Mouse (Mus musculus) G1E (cell line): ENCODE data around the gene Kif1b.

Experiments used
- CTCF ChIP-seq: IDR thresholded peaks from 2 replicates; pipeline ENCODE4 v1.5.1; 2012; ENCODE audit warnings: low read depth, low read length, inconsistent platforms, mixed read lengths
- GATA1 ChIP-seq: IDR thresholded peaks from 2 replicates; pipeline ENCODE4 v1.6.1; 2012; ENCODE audit warnings: borderline replicate concordance, low read length, inconsistent platforms, mixed read lengths
- GATA2 ChIP-seq: IDR thresholded peaks from 2 replicates; pipeline ENCODE4 v1.6.1; 2012; ENCODE audit warnings: low read depth, low read length, inconsistent platforms, borderline replicate concordance
- TAL1 ChIP-seq: conservative IDR thresholded peaks from 2 replicates; pipeline ENCODE4 v1.6.1; 2012; ENCODE audit warnings: low read depth, low read length, inconsistent platforms, mixed read lengths

DNA sequence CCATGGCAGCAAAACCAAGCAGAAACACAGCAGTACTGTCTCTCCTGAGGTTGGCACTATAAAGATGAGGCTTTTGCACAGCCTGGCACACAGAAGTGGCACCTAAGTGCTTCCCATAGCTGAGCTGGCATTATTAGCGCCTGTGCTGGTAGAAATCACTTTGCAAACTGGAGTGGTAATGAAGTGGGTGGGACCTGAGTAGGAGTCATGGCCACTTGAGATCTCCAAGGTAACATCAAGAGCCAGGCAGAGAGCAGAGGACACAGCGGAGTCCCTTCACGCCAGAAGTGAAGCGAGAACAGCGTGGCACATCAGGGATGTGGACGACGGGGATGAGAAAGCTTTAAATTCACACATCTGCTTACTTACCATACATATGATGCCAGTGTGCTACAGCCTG is 19.8 kb upstream of the Kif1b start:
- TF ChIP-seq CTCF (no peak), GATA1 (no peak), GATA2 (no peak), TAL1 (no peak)
